Mouse (Mus musculus) megakaryocyte progenitor cell, adult 5-6 weeks (primary cell): ENCODE data around the gene Gm11361. TPM values are rescaled to one million over a fixed set of nuclear protein-coding genes. Genes with fewer than 3 reads are reported as not detected.

ENCODE experiments used
- ATAC-seq: replicated peaks from 2 replicates; pipeline ENCODE4 v1.8.0; 2016; ENCODE audit warnings: mild to moderate bottlenecking, moderate TSS enrichment, inconsistent platforms; ENCODE audit not compliant: poor library complexity
- total RNA-seq, 2 experiments: library from RNA; stranded (forward) in 1 of 2; stranded (reverse) in 1 of 2; fragments of 157-497, 149-512 nt in 1 of 2; fragments of 200-1000 nt in 1 of 2; gene quantifications; 2 replicates each; pipeline versions ENCODE4 v1.2.3 to v1.2.4; 2015 to 2017

Gene Gm11361
- total RNA-seq (2015) = 35.3 and 44.1 TPM in 2 replicates
- 7.7 and 9.5 TPM in 2 replicates for total RNA-seq (2017)

GRCm38 (mm10) chr13:28257228-28257627 is at the start of gene Gm11361:
Gene Gm11361, plus strand, starts transcription at chr13:28257528.
- no peak for ATAC-seq

DNA sequence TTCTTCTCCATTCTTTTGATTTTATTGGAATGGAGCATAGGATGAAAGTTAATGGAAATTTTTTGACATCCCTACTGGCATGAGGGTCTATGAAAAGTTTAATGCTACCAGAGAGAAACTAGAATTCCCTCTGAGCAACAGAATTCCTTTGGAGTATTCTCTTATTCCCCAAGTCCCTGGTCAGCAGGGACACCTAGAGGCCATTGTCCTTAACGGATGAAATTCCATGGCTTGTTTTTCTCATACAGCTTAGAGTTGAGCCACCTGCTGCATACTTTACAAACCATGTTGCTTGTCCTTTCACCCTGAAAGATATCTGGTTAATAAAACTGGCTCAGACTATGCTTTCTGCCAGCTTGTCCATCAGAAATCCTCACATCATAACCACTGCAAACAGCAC is 7.1 kb downstream of the Gm11361 start:
- ATAC-seq = no peak

- no peak for ATAC-seq
Measured at GRCm38 (mm10) chr13:28287368-28287767, 30.0 kb downstream of the Gm11361 start.

DNA sequence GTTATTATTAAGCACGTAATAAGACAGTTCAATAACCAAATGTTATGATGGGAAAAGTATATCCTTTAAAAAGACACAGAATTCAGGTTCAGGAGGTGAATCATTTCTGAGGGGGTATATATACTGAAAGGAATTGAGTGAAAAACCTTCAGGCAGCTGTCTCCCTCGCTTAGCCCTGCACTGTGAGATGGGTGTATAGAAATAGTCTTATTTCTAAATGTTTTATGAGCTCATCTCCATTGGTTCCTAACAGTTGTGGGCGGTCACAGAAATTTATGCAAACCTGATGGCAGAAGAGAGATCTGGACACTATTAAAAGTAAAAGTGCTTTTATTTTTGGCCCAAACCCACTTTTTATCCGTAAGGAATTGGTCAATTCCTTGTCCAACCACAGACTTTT is 36.9 kb downstream of the Gm11361 start:
- no peak for ATAC-seq

- no peak for ATAC-seq
Measured at GRCm38 (mm10) chr13:28294757-28295361, 37.5 kb downstream of the Gm11361 start.

DNA sequence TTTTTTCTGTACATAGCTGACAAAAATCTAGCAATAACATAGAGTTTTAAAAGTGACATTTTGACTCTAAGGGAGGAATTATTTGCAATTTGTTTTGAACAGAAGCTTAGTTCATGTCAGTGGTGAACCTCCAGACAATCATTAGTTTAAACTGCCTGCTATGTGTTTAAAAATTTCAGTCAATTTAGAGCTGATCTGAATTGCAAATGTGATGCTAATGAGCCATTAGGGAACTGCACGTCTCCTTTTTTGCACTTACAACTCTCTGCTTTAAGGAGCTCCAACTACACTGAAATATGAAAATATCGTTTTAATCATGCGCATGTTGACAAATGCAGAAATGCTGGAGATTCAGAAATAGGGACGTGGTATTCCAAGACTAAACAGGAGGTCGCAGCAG is 38.2 kb downstream of the Gm11361 start:
- ATAC-seq = no peak

DNA sequence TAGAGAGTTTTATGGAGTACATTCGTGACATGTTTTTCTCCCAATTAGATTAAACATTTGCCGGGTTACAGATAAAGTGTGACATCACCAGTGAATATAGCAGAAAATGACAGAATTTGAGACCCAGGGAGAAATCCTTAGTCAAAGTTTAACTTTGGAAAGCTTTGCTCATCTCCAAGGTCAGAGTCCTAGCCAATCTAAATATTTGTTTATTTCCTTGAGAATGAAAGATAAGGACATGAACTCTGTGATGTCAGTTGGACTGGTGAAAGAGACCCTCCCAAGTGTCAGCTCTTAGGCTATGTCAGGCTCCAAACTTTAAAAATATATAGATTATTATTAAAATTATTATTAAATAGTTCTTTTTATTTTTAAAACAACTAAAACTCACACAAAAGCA is 39.8 kb downstream of the Gm11361 start:
- ATAC-seq = no peak

DNA sequence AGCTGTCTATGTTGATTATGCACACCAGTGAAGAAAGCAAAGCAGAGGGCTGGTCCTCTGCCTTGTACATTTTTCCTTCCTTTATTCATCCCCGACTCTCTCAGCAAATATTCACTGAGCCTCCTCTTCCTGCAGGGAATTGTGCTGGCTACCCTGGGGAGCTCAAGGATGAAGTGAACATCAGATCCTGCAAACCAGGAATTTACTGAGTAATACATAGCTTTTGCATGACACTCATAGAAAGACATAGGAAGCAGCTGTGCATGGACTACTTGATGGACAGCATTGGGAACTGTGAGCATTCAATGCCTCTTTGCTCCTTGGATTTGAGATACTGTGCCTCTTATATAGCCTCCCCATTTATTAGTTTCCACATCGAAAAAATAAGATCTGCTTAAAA is 40.2 kb downstream of the Gm11361 start:
- no peak for ATAC-seq

Other genes with a start within 250 kb of the Gm11361 start
- gene Prl4a1, start 241.3 kb upstream of the Gm11361 start, total RNA-seq (2015) = not detected in 2 replicates
- not detected in 2 replicates for gene Prl4a1, start 241.3 kb upstream of the Gm11361 start, total RNA-seq (2017)
- not detected in 2 replicates for gene Prl5a1, start 115.0 kb upstream of the Gm11361 start, total RNA-seq (2015)
- gene Prl5a1, start 115.0 kb upstream of the Gm11361 start, total RNA-seq (2017) = not detected in 2 replicates